ENCODE assay signal across 18 mouse cellular contexts in genomic region chr9:123740799-123741198, GRCm38 (mm10).
"Had no signal": no experiment of that assay in that cellular context is flagged by ENCODE, and none has a peak within 500 bp of the region (broad histone marks: within the 10 kb centered on the region; RNA-seq: fewer than 3 reads in every experiment).

No protein-coding gene starts in this region.

- ATAC-seq: hindbrain, embryonic 16.5 days; intestine, embryonic 15.5 days; intestine, postnatal 0 days; liver, postnatal 0 days had no signal

- DNase-seq: gastrocnemius, adult 2 months; gastrocnemius, postnatal 10 days; gastrocnemius, postnatal 25 days; heart, adult 11 months; heart, adult 2 months; heart, postnatal 10 days; heart, postnatal 4 days; kidney, adult 18-20 months; kidney, adult 8-10 months; kidney, postnatal 10 days; kidney, postnatal 25 days; kidney, postnatal 4 days; liver; liver, embryonic 13.5 days; liver, postnatal 0 days had no signal
